Mouse (Mus musculus): ENCODE data around the gene Srarp. TPM values are rescaled to one million over a fixed set of nuclear protein-coding genes. Genes with fewer than 3 reads are reported as not detected.

Srarp gene
- 0.20 TPM in 1 of 2 replicates, not detected in the other for polyA plus RNA-seq (2016; fragmentation: Nextera tagmentation; extraction: Ambion mirVana)

DNA sequence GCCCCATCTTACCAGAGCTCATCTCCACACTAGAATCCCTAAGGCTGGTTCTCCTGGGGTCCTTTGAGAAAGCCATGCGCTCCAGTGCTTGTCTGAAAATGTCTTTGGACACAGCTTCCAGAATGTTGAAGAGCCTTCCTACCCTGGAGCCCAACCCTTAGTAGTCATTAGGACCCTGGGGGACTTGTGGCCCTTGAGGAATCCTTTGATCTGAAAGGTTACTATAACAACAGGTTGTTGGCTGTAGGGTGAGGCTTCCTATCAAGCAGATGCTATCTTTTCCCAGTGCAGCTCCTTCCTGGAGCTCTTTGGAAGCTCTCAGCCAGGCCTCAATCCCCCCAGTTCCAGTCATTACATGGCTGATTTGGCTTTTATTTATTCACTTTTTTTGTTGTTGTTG is at the start of gene Srarp:
Gene Srarp (minus strand): TSS at position 132 of the 400 bp plus-strand sequence.
- Histone ChIP-seq H3K9me3 (no peaks in the 10 kb centered on the region), H3K4me2 (replicated peaks) (no peak within 1 kb of the TSS), H3K4me1 (no peaks in the 10 kb centered on the region), H3K9ac (replicated peaks) (no peak within 1 kb of the TSS), H3K36me3 (no peaks in the 10 kb centered on the region), H3K4me3 (no peak within 1 kb of the TSS), H3K27me3 (no peaks in the 10 kb centered on the region), H3K27ac (replicated peaks) (no peak within 1 kb of the TSS)
- ATAC-seq (ENCODE audit: low FRiP score, low read depth): no peak
- 87% methylated on average over 1 of the region's 1 CpGs for WGBS

DNA sequence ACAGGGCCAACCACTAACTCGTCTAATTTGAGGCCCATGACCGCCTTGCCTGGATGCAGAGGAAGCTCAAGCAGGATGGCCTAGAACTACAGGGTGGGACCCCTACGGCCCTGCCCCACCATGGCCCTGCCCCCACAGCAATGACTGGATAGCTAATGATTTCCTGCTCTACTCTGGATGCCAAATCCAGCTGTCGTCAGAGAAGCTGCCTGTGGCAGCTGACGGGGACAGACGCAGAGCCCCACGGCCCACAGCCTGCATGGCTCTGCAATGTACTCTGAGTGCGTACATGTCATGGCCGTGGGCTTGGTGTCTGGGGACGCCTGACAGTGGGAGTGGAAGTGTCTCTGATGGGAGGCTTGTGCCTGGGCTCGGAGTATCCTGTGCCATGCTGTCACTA is 48.2 kb upstream of the Srarp start:
- Histone ChIP-seq H3K9me3 (no peaks in the 10 kb centered on the region), H3K36me3 (peaks cover 95% of the 10 kb centered on the region), H3K27ac (replicated peaks) (no peak overlapping the region), H3K4me3 (no peak overlapping the region), H3K4me2 (replicated peaks) (no peak overlapping the region), H3K9ac (replicated peaks) (no peak overlapping the region), H3K27me3 (no peaks in the 10 kb centered on the region), H3K4me1 (no peaks in the 10 kb centered on the region)
- 94% methylated on average over 11 of the region's 11 CpGs for WGBS
- no peak for ATAC-seq (ENCODE audit: low FRiP score, low read depth)

DNA sequence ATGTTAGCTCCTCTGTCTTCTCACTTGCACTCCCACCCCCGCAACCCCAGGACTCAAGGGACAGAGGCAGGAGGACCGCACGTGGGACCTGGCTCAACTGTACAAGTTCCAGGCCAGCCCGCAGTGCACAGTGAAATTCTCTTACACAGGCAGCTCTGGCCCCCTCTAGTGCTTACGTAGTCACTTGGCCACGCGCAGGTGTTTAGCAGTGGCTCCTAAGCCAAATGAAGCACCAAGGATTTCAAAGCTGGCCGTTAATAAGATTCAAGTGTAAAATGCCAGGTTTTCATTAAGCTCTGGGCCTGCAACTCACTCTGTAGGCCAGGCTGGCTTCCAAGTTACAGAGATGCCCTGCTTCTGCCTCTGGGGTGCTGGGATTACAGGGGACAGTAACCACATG is 43.5 kb upstream of the Srarp start:
- Histone ChIP-seq H3K27me3 (no peaks in the 10 kb centered on the region), H3K4me1 (no peaks in the 10 kb centered on the region)
- WGBS: 96% methylated on average over 8 of the region's 8 CpGs

DNA sequence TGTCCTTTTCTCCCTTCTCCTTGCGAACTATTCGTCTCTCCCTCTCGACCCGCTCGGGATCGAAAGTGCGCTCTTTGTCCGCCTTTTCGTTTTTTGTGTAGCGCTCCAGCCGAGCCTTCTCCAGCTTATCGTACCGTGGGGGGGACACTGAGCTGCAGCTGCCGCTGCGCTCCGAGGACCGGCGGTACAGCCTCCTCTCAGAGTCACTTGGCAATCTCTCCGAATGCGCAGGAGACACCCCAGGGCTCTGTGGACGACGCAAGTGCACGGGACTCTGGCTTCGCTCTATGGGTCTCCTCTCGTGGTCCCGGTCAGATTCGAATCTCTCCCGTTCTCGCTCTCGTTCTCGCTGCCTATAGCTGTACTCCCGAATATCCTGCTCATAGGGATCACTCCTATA is 42.9 kb upstream of the Srarp start:
- Histone ChIP-seq H3K27me3 (no peaks in the 10 kb centered on the region), H3K9ac (replicated peaks) (no peak overlapping the region), H3K9me3 (no peaks in the 10 kb centered on the region), H3K4me2 (replicated peaks) (no peak overlapping the region), H3K4me1 (no peaks in the 10 kb centered on the region), H3K4me3 (no peak overlapping the region), H3K36me3 (peaks cover 96% of the 10 kb centered on the region), H3K27ac (replicated peaks) (no peak overlapping the region)
- 95% methylated on average over 32 of the region's 32 CpGs for WGBS
- ATAC-seq (ENCODE audit: low FRiP score, low read depth): no peak

More for the DNA sequence above, 43.5 kb upstream of the Srarp start:
- Histone ChIP-seq H3K4me2 (replicated peaks) (no peak overlapping the region), H3K27ac (replicated peaks) (no peak overlapping the region), H3K9ac (replicated peaks) (no peak overlapping the region), H3K9me3 (no peaks in the 10 kb centered on the region), H3K4me3 (no peak overlapping the region), H3K36me3 (peaks cover 96% of the 10 kb centered on the region)
- ATAC-seq (ENCODE audit: low FRiP score, low read depth): no peak

DNA sequence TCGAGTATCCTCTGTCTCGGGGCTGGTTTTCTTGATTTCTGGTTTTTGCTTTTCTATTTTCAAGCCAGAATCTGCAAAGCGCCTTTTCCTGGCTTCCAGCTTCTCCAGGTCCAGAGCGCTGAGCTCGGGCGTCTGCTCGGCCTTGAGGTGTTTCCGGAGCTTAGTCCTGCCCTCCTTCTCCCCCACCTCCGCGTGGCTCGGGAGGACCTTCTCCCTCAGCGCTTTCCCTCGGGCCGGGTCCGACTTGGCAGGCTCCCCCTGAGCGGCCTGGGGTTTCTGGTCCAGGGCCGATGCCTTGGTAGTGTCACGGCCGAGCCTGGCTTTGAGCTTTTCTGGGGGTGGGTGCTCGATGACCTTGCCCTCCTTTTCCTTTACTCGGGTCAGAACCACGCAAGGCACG is 42.3 kb upstream of the Srarp start:
- Histone ChIP-seq H3K4me2 (replicated peaks) (no peak overlapping the region), H3K4me1 (no peaks in the 10 kb centered on the region), H3K4me3 (no peak overlapping the region), H3K27ac (replicated peaks) (no peak overlapping the region), H3K9ac (replicated peaks) (no peak overlapping the region), H3K9me3 (no peaks in the 10 kb centered on the region), H3K27me3 (no peaks in the 10 kb centered on the region), H3K36me3 (peaks cover 98% of the 10 kb centered on the region)
- no peak for ATAC-seq (ENCODE audit: low FRiP score, low read depth)
- WGBS: 93% methylated on average over 23 of the region's 23 CpGs

DNA sequence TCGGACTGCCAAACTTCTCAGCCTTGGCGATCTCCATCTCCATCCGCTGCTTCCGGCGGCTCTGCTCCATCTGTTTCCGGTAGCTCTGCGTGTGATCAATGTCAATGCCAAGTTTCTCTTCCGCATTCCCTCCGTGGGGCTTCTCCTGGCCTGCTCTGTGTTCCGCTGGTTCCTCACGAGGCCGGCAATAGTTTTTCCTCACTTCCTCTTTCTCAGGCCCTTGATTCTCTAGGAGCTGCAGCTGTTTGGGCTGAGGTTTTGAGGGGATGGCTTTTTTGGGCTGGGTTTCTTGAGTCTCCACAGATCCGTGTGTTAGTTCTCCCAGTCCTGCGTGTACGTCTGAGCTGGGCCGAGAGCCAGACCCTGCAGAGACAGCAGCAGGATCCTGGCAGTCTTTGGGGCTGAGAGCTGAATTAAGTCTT is 41.8 kb upstream of the Srarp start:
- peaks cover 98% of the 10 kb centered on the region for H3K36me3 ChIP-seq
- WGBS: 90% methylated on average over 16 of the region's 16 CpGs
- no peak overlapping the region for H3K4me3 ChIP-seq
- no peak for ATAC-seq (ENCODE audit: low FRiP score, low read depth)
- H3K27ac ChIP-seq (replicated peaks): no peak overlapping the region
- H3K9me3 ChIP-seq: no peaks in the 10 kb centered on the region
- H3K4me1 ChIP-seq: no peaks in the 10 kb centered on the region
- no peak overlapping the region for H3K9ac ChIP-seq (replicated peaks)
- no peaks in the 10 kb centered on the region for H3K27me3 ChIP-seq
- H3K4me2 ChIP-seq (replicated peaks): no peak overlapping the region

DNA sequence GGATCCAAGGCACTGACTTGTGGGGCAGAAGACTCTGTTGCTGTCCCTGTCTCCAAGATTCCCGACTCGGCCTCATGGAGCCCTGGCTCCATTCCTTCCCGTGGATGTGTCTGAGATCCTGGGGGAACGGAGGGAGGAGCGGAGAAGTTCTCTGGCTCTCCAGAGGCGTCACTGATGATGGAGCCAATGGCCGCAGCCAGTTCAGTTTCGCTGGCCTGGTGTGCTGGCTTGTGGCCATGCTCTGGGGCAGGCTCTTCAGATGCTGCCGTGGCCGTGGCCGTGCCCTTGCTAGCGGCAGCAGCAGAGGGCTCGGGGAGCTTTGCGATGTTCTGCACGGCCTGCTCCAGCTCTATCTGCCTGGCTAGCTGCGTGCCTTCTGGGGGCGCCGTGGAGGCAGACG is 38.5 kb upstream of the Srarp start:
- Histone ChIP-seq H3K4me2 (replicated peaks) (no peak overlapping the region), H3K27ac (replicated peaks) (no peak overlapping the region), H3K4me1 (no peaks in the 10 kb centered on the region), H3K9ac (replicated peaks) (no peak overlapping the region), H3K4me3 (no peak overlapping the region), H3K27me3 (no peaks in the 10 kb centered on the region), H3K9me3 (no peaks in the 10 kb centered on the region), H3K36me3 (peaks cover 100% of the 10 kb centered on the region)
- 93% methylated on average over 19 of the region's 19 CpGs for WGBS
- no peak for ATAC-seq (ENCODE audit: low FRiP score, low read depth)

DNA sequence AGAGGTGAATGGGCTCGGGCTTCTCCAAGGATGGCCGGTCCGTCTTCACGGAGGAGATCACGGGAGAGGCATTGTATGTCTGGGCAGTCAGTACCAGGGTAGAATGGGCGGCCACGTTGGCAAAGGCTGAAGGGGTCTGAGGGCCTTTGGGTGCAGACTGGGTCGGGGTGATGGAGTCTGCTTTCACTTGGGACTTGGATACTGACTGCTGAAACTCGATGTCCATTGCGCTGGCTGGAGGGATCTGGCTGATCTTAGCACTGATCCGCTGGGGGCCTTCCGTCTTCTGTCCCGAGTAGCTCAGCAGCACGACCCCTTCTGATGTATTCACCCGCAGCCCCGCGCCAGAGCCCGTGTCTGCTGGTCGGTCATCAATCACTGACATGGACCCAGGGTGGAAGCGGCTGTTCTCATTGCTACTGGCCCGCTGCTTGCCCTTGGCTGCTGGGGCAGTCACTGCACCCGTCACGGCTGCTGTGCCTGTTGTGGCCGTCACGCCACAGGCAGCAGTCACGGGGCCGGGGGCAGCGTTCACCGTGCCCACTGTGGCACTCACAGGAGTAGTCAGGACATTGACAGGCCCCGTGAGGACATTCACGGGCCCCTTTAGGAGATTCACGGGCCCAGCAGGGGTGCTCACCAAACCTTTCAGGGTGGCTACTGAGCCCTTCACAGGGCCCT is 36.9 kb upstream of the Srarp start:
- Histone ChIP-seq H3K4me2 (replicated peaks) (no peak overlapping the region), H3K9me3 (no peaks in the 10 kb centered on the region), H3K27me3 (no peaks in the 10 kb centered on the region), H3K9ac (replicated peaks) (no peak overlapping the region), H3K36me3 (peaks cover 99% of the 10 kb centered on the region), H3K4me3 (no peak overlapping the region), H3K4me1 (no peaks in the 10 kb centered on the region), H3K27ac (replicated peaks) (no peak overlapping the region)
- no peak for ATAC-seq (ENCODE audit: low FRiP score, low read depth)
- 93% methylated on average over 32 of the region's 32 CpGs for WGBS

DNA sequence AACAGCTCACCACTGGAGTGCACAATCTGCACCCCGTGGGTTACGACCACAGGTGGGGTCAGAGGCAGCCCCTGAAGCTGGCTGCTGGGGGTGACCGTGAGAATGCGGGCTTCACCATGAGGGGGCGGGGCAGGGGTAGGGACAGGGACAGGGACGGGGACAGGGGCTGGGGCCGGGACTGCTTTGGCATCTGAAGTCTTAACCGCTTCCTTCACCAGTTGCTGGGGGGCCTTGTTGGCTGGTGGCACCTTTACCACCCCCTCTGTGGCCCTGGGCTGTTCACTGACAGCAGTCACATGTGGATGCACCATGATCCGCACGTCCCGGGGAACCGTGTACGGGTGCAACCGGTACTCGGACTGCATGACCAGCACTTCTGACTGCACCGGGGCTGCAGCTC is 35.6 kb upstream of the Srarp start:
- no peaks in the 10 kb centered on the region for H3K9me3 ChIP-seq
- H3K4me2 ChIP-seq (replicated peaks): no peak overlapping the region
- H3K36me3 ChIP-seq: peaks cover 99% of the 10 kb centered on the region
- H3K9ac ChIP-seq (replicated peaks): no peak overlapping the region
- H3K27me3 ChIP-seq: no peaks in the 10 kb centered on the region
- H3K4me1 ChIP-seq: no peaks in the 10 kb centered on the region
- no peak overlapping the region for H3K27ac ChIP-seq (replicated peaks)
- WGBS: 97% methylated on average over 16 of the region's 16 CpGs
- no peak for ATAC-seq (ENCODE audit: low FRiP score, low read depth)
- H3K4me3 ChIP-seq: no peak overlapping the region

DNA sequence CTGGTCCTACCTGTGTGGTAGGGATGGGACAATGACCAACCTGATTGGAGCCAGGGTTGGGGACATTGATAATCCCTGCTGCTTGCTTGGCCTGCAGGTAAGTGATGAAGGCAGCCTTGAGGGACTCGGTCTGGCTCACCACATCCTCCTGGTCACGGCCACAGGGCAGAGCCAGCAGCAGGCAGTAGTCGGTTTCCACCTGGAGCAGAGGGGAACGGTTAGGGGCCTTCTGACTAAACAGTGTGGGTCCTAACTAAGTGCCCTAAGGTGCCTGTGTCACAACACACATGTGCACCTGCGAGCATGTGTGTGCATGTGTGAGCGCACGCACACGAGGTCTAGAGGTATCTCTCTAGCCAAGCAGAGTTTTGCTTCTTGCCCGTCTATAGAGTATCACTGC is 33.4 kb upstream of the Srarp start:
- ATAC-seq (ENCODE audit: low FRiP score, low read depth): no peak
- peaks cover 99% of the 10 kb centered on the region for H3K36me3 ChIP-seq
- H3K4me3 ChIP-seq: no peak overlapping the region

DNA sequence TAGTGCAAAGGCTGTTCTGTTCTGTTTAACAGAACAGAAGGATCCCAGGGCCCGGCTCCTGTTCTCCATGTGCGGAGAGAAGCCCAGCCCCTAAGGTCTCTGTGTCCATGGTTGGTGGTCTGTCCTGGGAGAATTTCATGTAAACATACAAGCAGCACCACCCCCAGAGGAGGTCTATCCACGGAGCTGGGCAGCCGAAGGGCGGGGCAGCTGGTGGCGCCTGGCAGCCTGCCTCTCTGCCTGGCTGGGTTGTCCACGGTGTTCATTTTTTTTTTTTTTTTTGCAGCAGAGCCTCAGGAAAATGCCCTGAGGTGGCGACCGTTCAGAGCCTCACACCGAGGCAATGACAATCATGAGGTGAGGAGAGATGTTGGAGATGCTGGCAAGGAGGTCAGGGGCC is 32.7 kb upstream of the Srarp start:
- Histone ChIP-seq H3K9ac (replicated peaks) (no peak overlapping the region), H3K27ac (replicated peaks) (no peak overlapping the region), H3K4me3 (no peak overlapping the region), H3K4me2 (replicated peaks) (no peak overlapping the region), H3K4me1 (no peaks in the 10 kb centered on the region), H3K36me3 (peaks cover 99% of the 10 kb centered on the region), H3K27me3 (no peaks in the 10 kb centered on the region), H3K9me3 (no peaks in the 10 kb centered on the region)
- no peak for ATAC-seq (ENCODE audit: low FRiP score, low read depth)
- 83% methylated on average over 10 of the region's 10 CpGs for WGBS

More for the DNA sequence above, 33.4 kb upstream of the Srarp start:
- Histone ChIP-seq H3K9me3 (no peaks in the 10 kb centered on the region), H3K4me1 (no peaks in the 10 kb centered on the region), H3K9ac (replicated peaks) (no peak overlapping the region), H3K4me2 (replicated peaks) (no peak overlapping the region), H3K27ac (replicated peaks) (no peak overlapping the region), H3K27me3 (no peaks in the 10 kb centered on the region)
- 92% methylated on average over 9 of the region's 9 CpGs for WGBS

DNA sequence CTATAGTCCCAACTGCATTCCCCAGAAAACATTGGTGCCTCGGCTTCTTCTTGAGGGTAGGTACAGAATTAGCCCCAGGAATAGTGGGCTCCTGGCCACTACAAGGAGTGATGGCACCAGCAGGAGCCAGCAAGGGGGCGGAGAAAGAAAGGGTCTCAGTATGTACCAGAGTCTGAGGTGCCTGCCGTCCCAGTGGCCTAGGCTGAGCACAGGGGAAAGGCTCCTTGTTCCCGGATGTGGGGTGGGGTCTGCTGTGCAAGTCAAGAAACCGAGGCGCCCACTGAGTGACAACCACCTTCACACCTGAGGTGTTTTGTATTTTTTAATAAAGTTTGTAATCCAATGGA is 31.6 kb upstream of the Srarp start:
- 80% methylated on average over 6 of the region's 6 CpGs for WGBS
- Histone ChIP-seq H3K9me3 (no peaks in the 10 kb centered on the region), H3K4me1 (no peaks in the 10 kb centered on the region), H3K27ac (replicated peaks) (no peak overlapping the region), H3K27me3 (no peaks in the 10 kb centered on the region), H3K4me3 (no peak overlapping the region), H3K4me2 (replicated peaks) (no peak overlapping the region), H3K9ac (replicated peaks) (no peak overlapping the region), H3K36me3 (peaks cover 99% of the 10 kb centered on the region)
- ATAC-seq (ENCODE audit: low FRiP score, low read depth): no peak
